Mouse (Mus musculus) forebrain, embryonic 14.5 days (tissue): Measurements from ENCODE around the gene Ece2. TPM values are rescaled to one million over a fixed set of nuclear protein-coding genes. Genes with fewer than 3 reads are reported as not detected.
A peak's percentile ranks its signal among the peaks of the same experiment; 100 is the strongest.

ENCODE experiments used
- ATAC-seq: fragments of 200-750 bp; cut with Nextera tagmentation; 2 replicates; pipeline ENCODE4 v1.8.0; 2017; ENCODE audit warnings: mild to moderate bottlenecking, moderate library complexity
- DNase-seq: peaks from one replicate; pipeline ENCODE4 v3.0.0-alpha.2; 2015; ENCODE audit warnings: low spot score
- H3K27ac ChIP-seq: fragments of 300-500 bp; sonication (generic); 2 replicates; pipeline ENCODE4 v1.5.1; 2014; ENCODE audit warnings: low read depth, mild to moderate bottlenecking, control low read depth, low read length, moderate library complexity
- H3K27me3 ChIP-seq: fragments of 300-500 bp; sonication (generic); replicated peaks from 2 replicates; pipeline ENCODE4 v1.6.1; 2014; ENCODE audit warnings: low read length, control low read depth, mixed read lengths; ENCODE audit not compliant: control insufficient read depth, insufficient read depth
- H3K36me3 ChIP-seq: fragments of 300-500 bp; sonication (generic); 2 replicates; pipeline ENCODE4 v1.6.1; 2014; ENCODE audit warnings: low read length, control low read depth; ENCODE audit not compliant: control insufficient read depth, insufficient read depth
- H3K4me1 ChIP-seq: fragments of 300-500 bp; sonication (generic); 2 replicates; pipeline ENCODE4 v1.6.1; 2014; ENCODE audit warnings: antibody characterized with exemption, low read length, control low read depth; ENCODE audit not compliant: control insufficient read depth, insufficient read depth
- H3K4me2 ChIP-seq: fragments of 300-500 bp; sonication (generic); 2 replicates; pipeline ENCODE4 v1.6.1; 2014; ENCODE audit warnings: mild to moderate bottlenecking, control low read depth, low read length
- H3K4me3 ChIP-seq: fragments of 300-500 bp; sonication (generic); 2 replicates; pipeline ENCODE4 v1.5.1; 2014; ENCODE audit warnings: low read depth, low read length, control low read depth
- H3K9ac ChIP-seq: fragments of 300-500 bp; sonication (generic); 2 replicates; pipeline ENCODE4 v1.6.1; 2014; ENCODE audit warnings: mild to moderate bottlenecking, low read length, control low read depth, moderate library complexity
- H3K9me3 ChIP-seq: fragments of 300-500 bp; sonication (generic); replicated peaks from 2 replicates; pipeline ENCODE4 v1.6.1; 2016; ENCODE audit warnings: low read length, control low read depth, mixed read lengths; ENCODE audit not compliant: control insufficient read depth
- WGBS: fragments of 180-500 bp; shearing (Covaris S2); extraction: QIAGEN DNeasy Blood & Tissue Kit; methylation state at CpG from one replicate; pipeline ENCODE4 v1.1.7; 2014; 5-methylcytosine and 5-hydroxymethylcytosine counted together
- polyA plus RNA-seq: library from polyadenylated mRNA; unstranded; fragments of >200 nt; fragmentation: Nextera tagmentation; extraction: Ambion mirVana; gene quantifications from 2 replicates; pipeline ENCODE4 v1.2.1, GENCODE M21; 2014

Ece2 gene
- polyA plus RNA-seq, result 5.3 and 6.0 TPM in 2 replicates

DNA sequence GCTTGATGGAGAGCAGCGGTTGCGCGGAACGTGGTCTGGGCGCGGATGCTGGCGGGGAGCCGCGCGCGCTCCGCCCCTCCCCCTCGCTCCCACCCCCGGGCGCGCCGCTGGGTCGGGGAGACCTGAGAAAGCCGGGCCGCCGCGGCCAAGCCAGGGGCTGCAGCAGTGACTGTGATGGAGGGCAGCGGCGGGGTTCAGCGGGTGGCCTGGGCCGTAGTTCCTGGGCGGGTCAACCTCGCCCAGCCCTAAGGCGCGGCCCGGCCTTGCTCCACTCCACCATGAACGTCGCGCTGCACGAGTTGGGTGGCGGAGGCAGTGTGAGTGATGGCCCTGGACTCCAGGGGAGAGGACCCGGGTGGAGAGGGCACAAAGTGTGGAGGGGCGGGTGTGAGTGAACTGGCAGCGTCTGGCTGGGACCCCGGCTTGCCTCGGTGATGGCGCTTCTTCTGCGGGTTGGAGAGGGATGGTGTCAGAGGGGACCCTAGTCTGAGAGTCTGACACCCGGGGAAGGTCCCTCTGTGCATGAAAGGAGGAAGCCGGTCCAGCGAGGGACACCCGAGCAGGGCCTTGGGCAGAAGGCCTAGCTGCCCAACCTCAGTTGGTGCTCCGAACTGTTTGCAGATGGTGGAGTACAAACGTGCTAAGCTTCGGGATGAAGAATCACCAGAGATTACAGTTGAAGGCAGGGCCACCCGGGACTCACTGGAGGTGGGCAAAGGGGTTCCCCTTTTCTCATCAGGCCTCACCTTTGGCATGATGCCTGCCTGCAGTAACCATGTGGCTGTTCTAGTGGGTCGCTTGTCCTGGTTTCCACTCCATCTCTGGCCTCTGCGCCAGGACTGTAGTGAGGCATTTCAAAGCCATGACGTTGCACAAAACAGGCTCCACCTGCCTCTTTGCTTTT is at the start of gene Ece2:
Gene Ece2 (plus strand): TSS at position 98 of the 904 bp plus-strand sequence.
- Histone ChIP-seq H3K4me3 (peak within 1 kb of the TSS; percentile 54), H3K9me3 (no peaks in the 10 kb centered on the region), H3K36me3 (0 out of 2 replicates have a peak, but pooled peaks cover 6% of the 10 kb centered on the region), H3K9ac (peak within 1 kb of the TSS; percentile 81), H3K27ac (peak within 1 kb of the TSS; percentile 44; the same call in 1 of the 2 replicates), H3K4me2 (peak within 1 kb of the TSS; percentile 97), H3K27me3 (no peaks in the 10 kb centered on the region), H3K4me1 (no peaks in the 10 kb centered on the region)
- WGBS, result 7% methylated on average over 52 of the region's 54 CpGs
- DNase-seq (peak; percentile 53), ATAC-seq (peak; percentile 66)

DNA sequence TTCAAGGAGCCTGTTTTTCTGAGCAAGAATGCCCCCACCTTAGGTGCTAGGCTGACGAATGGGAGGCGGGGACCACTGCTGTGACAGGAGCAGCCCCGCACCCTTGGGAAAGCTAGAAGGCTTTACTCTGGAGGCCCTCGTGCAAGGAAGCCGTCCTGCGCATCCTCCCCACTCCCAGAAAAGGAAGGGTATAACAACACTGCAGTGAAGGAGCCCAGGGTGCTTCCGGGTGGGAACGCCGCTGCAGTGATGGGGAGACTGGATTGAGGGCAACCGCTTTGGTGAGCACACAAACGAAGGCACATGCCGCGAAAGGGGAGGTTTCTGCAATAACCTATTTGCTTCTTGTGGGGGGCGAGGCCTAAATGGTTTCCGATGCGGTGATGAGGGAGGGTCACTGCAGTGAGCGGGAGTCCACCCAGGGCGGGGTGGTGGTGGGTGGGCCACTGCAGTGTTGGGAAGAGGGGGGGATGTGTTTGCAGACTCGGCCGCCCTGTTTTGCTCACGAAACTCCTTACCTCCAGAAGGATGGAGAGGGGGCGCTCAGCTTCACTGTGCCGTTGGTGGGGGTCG is 40.2 kb upstream of the Ece2 start, which contains the start of gene Vwa5b2:
Gene Vwa5b2 (plus strand): TSS at position 106 of the 573 bp plus-strand sequence.
- H3K9ac ChIP-seq, result peak within 1 kb of the TSS; percentile 60
- ATAC-seq, result peak; percentile 76
- under 1% methylated on average over 22 of the region's 24 CpGs for WGBS
- H3K4me1 ChIP-seq, result peaks cover 3% of the 10 kb centered on the region; the same call in 1 of the 2 replicates
- no peaks in the 10 kb centered on the region for H3K36me3 ChIP-seq
- no peaks in the 10 kb centered on the region for H3K9me3 ChIP-seq
- peak within 1 kb of the TSS; percentile 93 for H3K4me2 ChIP-seq
- H3K27ac ChIP-seq, result no peak within 1 kb of the TSS
- peak; percentile 27 for DNase-seq
- H3K4me3 ChIP-seq, result peak within 1 kb of the TSS; percentile 48
- peaks cover 43% of the 10 kb centered on the region for H3K27me3 ChIP-seq

DNA sequence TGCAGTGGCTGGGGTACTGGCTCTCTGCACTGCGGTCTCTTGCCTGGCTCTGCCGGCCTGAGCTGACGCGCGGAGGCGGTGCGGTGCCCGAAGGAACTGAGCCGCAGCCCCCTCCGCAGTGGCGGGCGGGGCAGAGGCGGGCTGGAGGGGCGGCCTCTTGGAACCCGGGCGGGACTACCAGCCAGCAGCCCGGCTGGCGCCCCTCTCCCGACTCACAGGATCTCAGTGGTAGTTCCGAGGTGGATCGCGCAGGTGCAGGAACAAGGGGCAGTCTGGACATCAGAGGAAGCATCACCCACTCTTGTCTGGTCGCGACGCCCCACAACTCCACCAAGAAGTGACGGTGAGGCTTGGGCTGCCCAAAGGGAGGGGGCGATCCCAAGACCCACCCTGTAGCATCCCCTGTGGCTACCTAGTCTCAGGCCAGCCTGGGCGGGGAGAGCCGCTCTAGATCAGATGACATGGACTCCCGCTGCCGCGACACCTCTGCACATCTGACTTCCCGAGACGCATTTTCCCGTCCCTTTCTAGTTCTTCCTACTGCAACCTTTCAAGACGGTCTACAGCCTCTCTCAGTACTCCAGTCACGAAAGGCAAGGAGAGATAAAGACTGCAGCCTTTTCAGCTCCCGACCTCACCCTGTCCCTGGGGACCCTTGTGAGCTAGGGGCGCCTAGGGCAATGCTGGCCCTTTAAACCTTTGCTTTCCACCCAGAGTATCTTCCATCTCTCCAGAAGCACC is 39.5 kb upstream of the Ece2 start:
- no peak overlapping the region for H3K27ac ChIP-seq
- ATAC-seq, result peak; percentile 82

GRCm38 (mm10) chr16:20590680-20591038 is 39.0 kb upstream of the Ece2 start:
- ATAC-seq, result no peak
- Histone ChIP-seq H3K4me1 (peaks cover 3% of the 10 kb centered on the region; the same call in 1 of the 2 replicates), H3K27me3 (peaks cover 43% of the 10 kb centered on the region), H3K9ac (peak overlapping the region; percentile 60), H3K4me3 (peak overlapping the region; percentile 48), H3K4me2 (peak overlapping the region; percentile 93), H3K9me3 (no peaks in the 10 kb centered on the region), H3K36me3 (no peaks in the 10 kb centered on the region), H3K27ac (no peak overlapping the region)
- no peak for DNase-seq
- WGBS, result 2% methylated on average over 14 of the region's 17 CpGs

More for the DNA sequence above, 39.5 kb upstream of the Ece2 start:
- no peaks in the 10 kb centered on the region for H3K36me3 ChIP-seq
- H3K4me3 ChIP-seq, result peak overlapping the region; percentile 48
- peaks cover 43% of the 10 kb centered on the region for H3K27me3 ChIP-seq
- H3K4me1 ChIP-seq, result peaks cover 3% of the 10 kb centered on the region; the same call in 1 of the 2 replicates
- peak overlapping the region; percentile 93 for H3K4me2 ChIP-seq
- WGBS, result under 1% methylated on average over 38 of the region's 39 CpGs
- peak overlapping the region; percentile 60 for H3K9ac ChIP-seq
- no peaks in the 10 kb centered on the region for H3K9me3 ChIP-seq
- DNase-seq, result peak; percentile 62

DNA sequence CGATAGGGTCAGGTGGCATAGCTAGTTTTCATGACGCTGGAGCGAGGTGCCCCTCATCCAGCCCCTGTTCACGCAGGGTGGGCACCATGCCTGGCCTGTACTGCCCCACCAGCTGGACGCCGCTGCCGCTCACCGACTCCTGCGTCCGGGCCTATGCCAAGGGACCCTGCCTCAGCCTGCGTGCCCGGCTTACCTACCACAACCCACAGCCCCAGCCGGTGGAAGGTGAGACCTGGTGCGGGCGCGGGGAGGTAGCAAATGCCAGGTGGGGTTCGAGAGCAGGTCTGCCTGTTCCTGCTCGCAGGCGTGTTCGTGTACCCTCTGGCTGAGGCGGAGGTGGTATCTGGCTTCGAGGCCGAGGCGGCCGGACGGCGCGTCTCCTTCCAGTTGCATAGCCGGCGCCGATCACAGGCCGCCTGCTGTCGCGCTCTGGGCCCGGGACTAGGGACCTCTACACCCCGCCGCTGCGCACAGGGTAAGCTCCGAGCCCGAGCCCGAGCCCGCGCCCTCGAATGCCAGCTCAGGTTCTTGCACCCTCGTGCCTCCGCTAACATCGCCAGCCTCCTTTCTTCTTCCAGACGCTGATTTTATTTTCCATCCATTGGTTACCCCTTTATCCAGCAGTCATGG is 38.4 kb upstream of the Ece2 start:
- Histone ChIP-seq H3K9me3 (no peaks in the 10 kb centered on the region), H3K36me3 (no peaks in the 10 kb centered on the region), H3K9ac (no peak overlapping the region), H3K4me1 (peaks cover 3% of the 10 kb centered on the region; the same call in 1 of the 2 replicates), H3K27ac (no peak overlapping the region), H3K4me2 (peak overlapping the region; percentile 93), H3K4me3 (peak overlapping the region; percentile 48; the same call in 1 of the 2 replicates), H3K27me3 (peaks cover 43% of the 10 kb centered on the region)
- ATAC-seq (no peak), DNase-seq (no peak)
- 6% methylated on average over 36 of the region's 48 CpGs for WGBS

DNA sequence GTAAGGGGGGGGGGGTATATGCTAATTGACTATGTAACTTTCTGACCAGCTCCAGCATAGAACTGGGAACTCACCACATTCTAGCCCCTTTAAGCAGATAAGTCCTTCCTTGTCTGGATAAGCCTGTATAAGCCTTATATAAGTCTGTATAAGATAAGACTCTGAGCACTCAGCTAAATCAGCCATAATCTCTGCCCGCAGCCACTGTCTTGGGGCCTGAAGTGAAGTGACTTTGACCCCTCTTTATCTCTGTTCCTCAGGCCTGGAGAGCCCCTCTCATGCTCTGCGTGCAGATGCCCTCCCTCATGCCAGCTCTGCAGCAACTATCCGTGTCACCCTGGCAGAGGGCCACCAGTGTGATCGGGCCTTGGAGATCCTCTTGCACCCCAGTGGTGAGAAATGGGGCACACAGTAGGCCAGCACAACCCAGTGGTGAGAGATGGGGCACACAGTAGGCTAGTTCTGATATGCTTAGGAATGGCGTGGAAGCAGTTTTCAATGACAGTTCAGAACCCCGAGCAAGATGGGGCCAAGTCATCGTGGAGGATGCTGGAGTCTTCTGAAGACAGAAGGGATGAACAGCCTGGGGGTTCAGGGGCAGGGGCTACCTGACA is 34.5 kb upstream of the Ece2 start:
- DNase-seq (no peak), ATAC-seq (no peak)
- Histone ChIP-seq H3K4me1 (peaks cover 2% of the 10 kb centered on the region; the same call in 1 of the 2 replicates), H3K27me3 (peaks cover 23% of the 10 kb centered on the region), H3K27ac (no peak overlapping the region), H3K36me3 (no peaks in the 10 kb centered on the region), H3K4me3 (no peak overlapping the region), H3K9ac (no peak overlapping the region), H3K9me3 (no peaks in the 10 kb centered on the region), H3K4me2 (no peak overlapping the region)
- 85% methylated on average over 7 of the region's 7 CpGs for WGBS

DNA sequence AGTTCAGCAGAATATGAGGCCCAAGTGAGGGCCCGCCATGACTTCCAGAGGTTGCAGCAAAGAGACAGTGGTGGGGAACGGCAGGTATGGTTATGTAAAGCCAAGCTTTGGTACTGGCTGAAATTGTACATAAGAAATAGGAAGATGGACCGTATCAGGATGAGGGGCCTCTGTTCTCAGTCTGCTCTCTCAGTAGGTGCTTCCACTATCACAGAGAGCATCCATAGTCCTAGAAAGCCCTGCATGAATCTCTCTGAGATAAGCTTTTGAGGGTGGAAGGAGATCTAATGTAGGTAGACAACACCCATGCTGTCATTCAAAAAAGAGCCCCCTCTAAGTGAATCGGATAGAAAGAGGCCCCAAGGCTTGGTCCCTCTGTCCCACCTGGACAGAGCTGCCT is 33.9 kb upstream of the Ece2 start:
- H3K9me3 ChIP-seq, result no peaks in the 10 kb centered on the region
- H3K27me3 ChIP-seq, result peaks cover 17% of the 10 kb centered on the region
- no peaks in the 10 kb centered on the region for H3K4me1 ChIP-seq
- H3K36me3 ChIP-seq, result no peaks in the 10 kb centered on the region
- WGBS, result 86% methylated on average over 4 of the region's 4 CpGs
- H3K9ac ChIP-seq, result no peak overlapping the region
- DNase-seq, result no peak
- no peak for ATAC-seq
- no peak overlapping the region for H3K27ac ChIP-seq
- H3K4me2 ChIP-seq, result no peak overlapping the region
- H3K4me3 ChIP-seq, result no peak overlapping the region
